Comparison of ENCODE assay signal across 8 mouse cellular contexts in the genomic region with DNA sequence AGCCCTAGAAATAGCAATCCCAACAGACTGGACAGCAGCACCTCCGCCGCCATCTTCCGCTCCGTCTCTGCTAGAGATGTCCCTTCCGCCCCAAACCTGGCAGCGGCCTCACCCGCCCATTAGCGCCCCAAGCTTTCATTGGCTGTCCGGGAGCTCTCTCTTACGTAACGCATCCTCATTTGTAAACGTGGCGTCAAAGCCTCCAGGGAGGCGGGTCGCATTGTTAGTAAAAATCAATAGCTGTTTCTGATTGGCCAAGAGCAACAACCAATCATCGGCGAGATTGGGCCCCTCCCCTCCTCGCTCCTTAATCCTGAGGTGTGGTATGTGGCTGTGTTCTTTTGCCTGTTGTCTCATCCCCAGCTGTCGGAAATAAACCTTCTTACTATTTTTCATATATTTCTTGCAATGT. TPM values are rescaled to one million over a fixed set of nuclear protein-coding genes. Genes with fewer than 3 reads are reported as not detected.
A peak's percentile ranks its signal among the peaks of the same experiment; 100 is the strongest.
DNase-seq lines count a peak whose midpoint lies in the region; ATAC-seq and TF ChIP-seq lines count a peak whose summit lies in the region.

TSS of gene Os9 (minus strand) at position 66 of the 412 bp plus-strand sequence.

- no peak for TF ChIP-seq POLR2A in bone marrow macrophage, adult 2 months (IDR thresholded peaks at IDR 0.05; ENCODE audit: borderline replicate concordance, low read depth, low read length)
- peak; percentile 83 for TF ChIP-seq POLR2A in embryonic fibroblast, embryonic 13.5 days (IDR thresholded peaks at IDR 0.05; ENCODE audit: low read depth, low read length)

- no peak within 1 kb of the TSS for H3K27ac ChIP-seq in bone marrow macrophage, adult 2 months (ENCODE audit: insufficient read depth, low read depth, low read length)
- no peak within 1 kb of the TSS for H3K27ac ChIP-seq in embryonic fibroblast, embryonic 13.5 days (ENCODE audit: insufficient read depth, low read length)
- no peak within 1 kb of the TSS for H3K27ac ChIP-seq in kidney, embryonic 14.5 days (ENCODE audit: low read depth, low read length)
- no peak within 1 kb of the TSS for H3K27ac ChIP-seq in limb, embryonic 15.5 days

- H3K9ac ChIP-seq in kidney, embryonic 14.5 days (ENCODE audit: low read depth, low read length) = peak within 1 kb of the TSS; percentile 76
- H3K9ac ChIP-seq in limb, embryonic 15.5 days = peak within 1 kb of the TSS; percentile 82

- peak within 1 kb of the TSS; percentile 95 for H3K4me3 ChIP-seq in bone marrow macrophage, adult 2 months (ENCODE audit: insufficient read depth, low read length)
- H3K4me3 ChIP-seq in embryonic fibroblast, embryonic 13.5 days (ENCODE audit: insufficient read depth, low read length) = peak within 1 kb of the TSS; percentile 88
- peak within 1 kb of the TSS; percentile 87 for H3K4me3 ChIP-seq in kidney, embryonic 14.5 days (ENCODE audit: low read length)
- H3K4me3 ChIP-seq in limb, embryonic 15.5 days = peak within 1 kb of the TSS; percentile 95

- H3K9me3 ChIP-seq in kidney, embryonic 14.5 days (ENCODE audit: control insufficient read depth, low read length) = no peaks in the 10 kb centered on the region
- no peaks in the 10 kb centered on the region for H3K9me3 ChIP-seq in limb, embryonic 15.5 days

- H3K36me3 ChIP-seq in kidney, embryonic 14.5 days (ENCODE audit: control insufficient read depth, insufficient read depth, low read length) = peaks cover 24% of the 10 kb centered on the region; the same call in 1 of the 2 replicates
- H3K36me3 ChIP-seq in limb, embryonic 15.5 days = peaks cover 32% of the 10 kb centered on the region

- H3K27me3 ChIP-seq in kidney, embryonic 14.5 days (ENCODE audit: control insufficient read depth, insufficient read depth, low read length) = no peaks in the 10 kb centered on the region
- H3K27me3 ChIP-seq in limb, embryonic 15.5 days = no peaks in the 10 kb centered on the region

- peak; percentile 98 for DNase-seq in A20 (ENCODE audit: low read depth, low spot score)
- peak; percentile 98 to 99 for DNase-seq in heart, adult 9 months (ENCODE audit: low spot score in 2 of 2)
- peak; percentile 90 to 93 for DNase-seq in monocyte, adult 2 months (ENCODE audit: low read depth in 1 of 2, low spot score in 2 of 2)
- peak; percentile 96 to 97 for DNase-seq in spleen, postnatal 36 days (ENCODE audit: low spot score in 2 of 2)

- peaks cover 19% of the 10 kb centered on the region for H3K4me1 ChIP-seq in bone marrow macrophage, adult 2 months (ENCODE audit: control insufficient read depth, insufficient read depth, low read length)
- H3K4me1 ChIP-seq in embryonic fibroblast, embryonic 13.5 days (ENCODE audit: control insufficient read depth, insufficient read depth, low read length) = peaks cover 2% of the 10 kb centered on the region; the same call in 1 of the 2 replicates
- H3K4me1 ChIP-seq in kidney, embryonic 14.5 days (ENCODE audit: control insufficient read depth, insufficient read depth, low read length) = peaks cover 9% of the 10 kb centered on the region; the same call in 1 of the 2 replicates
- H3K4me1 ChIP-seq in limb, embryonic 15.5 days = peaks cover 22% of the 10 kb centered on the region

- peak; percentile 97 for ATAC-seq in kidney, embryonic 14.5 days (ENCODE audit: low FRiP score, low TSS enrichment)
- ATAC-seq in limb, embryonic 15.5 days (ENCODE audit: insufficient number of reproducible peaks, low FRiP score, low TSS enrichment, low read depth) = peak; percentile 95

- WGBS in kidney, embryonic 14.5 days = under 1% methylated on average over 19 of the region's 19 CpGs
- WGBS in limb, embryonic 15.5 days = 0% methylated on average over 19 of the region's 19 CpGs

- peak within 1 kb of the TSS; percentile 93 for H3K4me2 ChIP-seq in kidney, embryonic 14.5 days (replicated peaks; ENCODE audit: low read depth, low read length)
- H3K4me2 ChIP-seq in limb, embryonic 15.5 days = peak within 1 kb of the TSS; percentile 97

- no peak for TF ChIP-seq CTCF in bone marrow macrophage, adult 2 months (IDR thresholded peaks at IDR 0.05; ENCODE audit: low read depth, low read length)
- TF ChIP-seq CTCF in embryonic fibroblast, embryonic 13.5 days (IDR thresholded peaks at IDR 0.05; ENCODE audit: borderline replicate concordance, insufficient read depth, low read length) = no peak

RNA-seq across cellular contexts. Expression of gene Os9, which starts in this region (rescaled TPM):
- polyA plus RNA-seq in bone marrow macrophage, adult 2 months (2012; ENCODE audit: insufficient read depth, insufficient read length, missing spikeins) = 164 and 167 TPM in 2 replicates
- 84.1 and 87.6 TPM in 2 replicates for polyA plus RNA-seq in embryonic fibroblast, embryonic 13.5 days (2011; ENCODE audit: insufficient read length, low read depth, missing spikeins)
- 31.4 and 47.5 TPM in 2 replicates for polyA plus RNA-seq in kidney, embryonic 14.5 days (2014; fragmentation: Nextera tagmentation; extraction: Ambion mirVana)
- 103 and 110 TPM in 2 replicates for polyA plus RNA-seq in limb, embryonic 15.5 days (2015; fragmentation: Nextera tagmentation; extraction: Ambion mirVana)
